ENCODE assay signal across 8 mouse cellular contexts in the genomic region with DNA sequence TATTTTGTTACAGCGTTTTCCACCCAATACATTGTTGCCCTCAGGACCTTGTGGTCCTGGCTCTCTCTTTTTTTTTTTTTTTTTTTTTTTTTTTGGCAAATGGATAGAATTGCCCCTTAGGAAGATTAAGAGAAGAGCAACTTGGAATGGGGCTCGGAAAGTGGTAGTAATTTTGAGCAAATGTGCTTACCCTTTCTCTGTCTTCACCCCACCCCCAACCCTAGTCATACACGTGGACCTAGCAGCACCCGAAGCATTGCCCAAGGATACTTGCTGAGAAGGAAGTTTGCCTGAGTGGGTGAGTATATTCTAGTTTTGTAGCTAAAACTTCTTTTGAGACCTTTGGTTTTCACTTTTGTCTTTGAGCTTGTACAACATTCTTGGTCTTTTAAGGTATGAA. TPM values are rescaled to one million over a fixed set of nuclear protein-coding genes. Genes with fewer than 3 reads are reported as not detected.
DNase-seq lines count a peak whose midpoint lies in the region; ATAC-seq lines count a peak whose summit lies in the region.

No protein-coding gene starts in this region.

- 0% methylated on average over 4 of the region's 4 CpGs for WGBS in lung, embryonic 15.5 days
- WGBS in midbrain, embryonic 12.5 days: 0% methylated on average over 4 of the region's 4 CpGs

- peaks cover 9% of the 10 kb centered on the region; the same call in 1 of the 2 replicates for H3K27me3 ChIP-seq in lung, embryonic 15.5 days
- peaks cover 12% of the 10 kb centered on the region for H3K27me3 ChIP-seq in midbrain, embryonic 12.5 days

- peak overlapping the region; percentile 87 for H3K4me3 ChIP-seq in lung, embryonic 15.5 days
- H3K4me3 ChIP-seq in midbrain, embryonic 12.5 days: peak overlapping the region; percentile 98

- no peak overlapping the region for H3K27ac ChIP-seq in lung, embryonic 15.5 days
- H3K27ac ChIP-seq in midbrain, embryonic 12.5 days (replicated peaks): peak overlapping the region; percentile 96; the same call in 1 of the 2 replicates

- H3K9ac ChIP-seq in lung, embryonic 15.5 days: peak overlapping the region; percentile 61
- peak overlapping the region; percentile 99 for H3K9ac ChIP-seq in midbrain, embryonic 12.5 days (replicated peaks)

- H3K36me3 ChIP-seq in lung, embryonic 15.5 days: peaks cover 41% of the 10 kb centered on the region
- peaks cover 42% of the 10 kb centered on the region for H3K36me3 ChIP-seq in midbrain, embryonic 12.5 days

- H3K4me1 ChIP-seq in lung, embryonic 15.5 days: peaks cover 22% of the 10 kb centered on the region
- H3K4me1 ChIP-seq in midbrain, embryonic 12.5 days: peaks cover 18% of the 10 kb centered on the region

- peak overlapping the region; percentile 73 for H3K4me2 ChIP-seq in lung, embryonic 15.5 days
- peak overlapping the region; percentile 65 for H3K4me2 ChIP-seq in midbrain, embryonic 12.5 days (replicated peaks)

- ATAC-seq in lung, embryonic 15.5 days (ENCODE audit: borderline replicate concordance, extremely low read depth, low FRiP score, low TSS enrichment): no peak
- ATAC-seq in midbrain, embryonic 12.5 days (ENCODE audit: low FRiP score, low read depth): no peak

- no peaks in the 10 kb centered on the region for H3K9me3 ChIP-seq in lung, embryonic 15.5 days
- no peaks in the 10 kb centered on the region for H3K9me3 ChIP-seq in midbrain, embryonic 12.5 days

- DNase-seq in lung, adult 18-20 months: no peak
- peak; percentile 55 for DNase-seq in embryo, embryonic 10.5 days (ENCODE audit: low spot score)
- peak; percentile 39 for DNase-seq in induced T-regulatory cell, adult 2 months (ENCODE audit: low read depth)
- no peak for DNase-seq in urinary bladder, postnatal 14 days (ENCODE audit: low spot score)
- DNase-seq in Muller cell, postnatal 12 days (ENCODE audit: inconsistent ontology term): no peak
- no peak for DNase-seq in spleen, adult 18-20 months

RNA-seq across cellular contexts. Expression of a gene that starts 49.4 kb away (rescaled TPM):
- 0.12 and 0.26 TPM in 2 replicates for polyA plus RNA-seq in lung, embryonic 15.5 days (2015; fragmentation: Nextera tagmentation; extraction: Ambion mirVana)
- polyA plus RNA-seq in midbrain, embryonic 12.5 days (2016; fragmentation: Nextera tagmentation; extraction: Ambion mirVana): 1.4 and 1.5 TPM in 2 replicates

Comparison
In these comparisons a context has a peak if more than half of its experiments do, and no peak if none do; other contexts are left out.
1. DNase-seq: peak in embryo, embryonic 10.5 days (single experiment) and induced T-regulatory cell, adult 2 months (single experiment); none in lung, adult 18-20 months (0 of 2), urinary bladder, postnatal 14 days (single experiment), Muller cell, postnatal 12 days (single experiment) and spleen, adult 18-20 months (0 of 2).